Mouse (Mus musculus) brain, embryonic 14.5 days (tissue): ENCODE data around the gene Gtpbp2. TPM values are rescaled to one million over a fixed set of nuclear protein-coding genes. Genes with fewer than 3 reads are reported as not detected.
A peak's percentile ranks its signal among the peaks of the same experiment; 100 is the strongest.

Experiments used
- DNase-seq: peaks from one replicate; pipeline ENCODE4 v3.0.0-alpha.2; 2011; ENCODE audit warnings: low read depth
- CTCF ChIP-seq: fragments of 200-500 bp; IDR thresholded peaks from 2 replicates; pipeline ENCODE4 v1.5.1; 2012; ENCODE audit warnings: inconsistent platforms, mild to moderate bottlenecking, moderate library complexity, borderline replicate concordance; ENCODE audit not compliant: insufficient read depth, insufficient read length; ENCODE audit errors: extremely low read depth
- POLR2A ChIP-seq: fragments of 200-500 bp; IDR thresholded peaks from 2 replicates; pipeline ENCODE4 v1.6.1; 2012; ENCODE audit warnings: mild to moderate bottlenecking, inconsistent platforms, borderline replicate concordance; ENCODE audit not compliant: poor library complexity, insufficient read depth, insufficient read length, severe bottlenecking; ENCODE audit errors: extremely low read depth
- polyA plus RNA-seq: library from polyadenylated mRNA; depleted of rRNA; stranded (reverse); fragments of >200 nt; gene quantifications from 2 replicates; pipeline ENCODE4 v1.2.3, GENCODE M21; 2012; rRNA removed

Gtpbp2 gene
- 169 and 209 TPM in 2 replicates for polyA plus RNA-seq

- TF ChIP-seq CTCF (no peak), POLR2A (peak; percentile 40; the same call in 1 of the 2 replicates)
- peak; percentile 100 for DNase-seq
These were observed at the start of gene Gtpbp2 for GRCm38 (mm10) chr17:46160686-46161085. Gtpbp2 (plus strand) TSS chr17:46161032.

GRCm38 (mm10) chr17:46115489-46115888 lies 45.3 kb upstream of the Gtpbp2 start:
- TF ChIP-seq POLR2A (no peak), CTCF (no peak)
- DNase-seq = no peak

- no peak for DNase-seq
- TF ChIP-seq CTCF (no peak), POLR2A (no peak)
These were observed 44.7 kb upstream of the Gtpbp2 start for GRCm38 (mm10) chr17:46116138-46116537.

GRCm38 (mm10) chr17:46116881-46117280 lies 44.0 kb upstream of the Gtpbp2 start:
- DNase-seq = no peak
- TF ChIP-seq POLR2A = no peak
- TF ChIP-seq CTCF = no peak

- TF ChIP-seq POLR2A = no peak
- no peak for TF ChIP-seq CTCF
- DNase-seq = no peak
These were observed 43.0 kb upstream of the Gtpbp2 start for GRCm38 (mm10) chr17:46117623-46118422.

- DNase-seq = peak; percentile 19
- TF ChIP-seq POLR2A (no peak), CTCF (no peak)
These were observed 42.4 kb upstream of the Gtpbp2 start for GRCm38 (mm10) chr17:46118423-46118850.

- no peak for DNase-seq
- TF ChIP-seq CTCF (no peak), POLR2A (no peak)
These were observed 41.2 kb upstream of the Gtpbp2 start for GRCm38 (mm10) chr17:46119641-46120040.

GRCm38 (mm10) chr17:46122791-46123190 lies 38.0 kb upstream of the Gtpbp2 start:
- no peak for DNase-seq
- TF ChIP-seq POLR2A = no peak
- TF ChIP-seq CTCF = no peak

- DNase-seq = no peak
- TF ChIP-seq CTCF = no peak
- no peak for TF ChIP-seq POLR2A
These were observed 37.5 kb upstream of the Gtpbp2 start for GRCm38 (mm10) chr17:46123285-46123684.

GRCm38 (mm10) chr17:46123953-46124700 lies 36.7 kb upstream of the Gtpbp2 start:
- TF ChIP-seq POLR2A = no peak
- no peak for TF ChIP-seq CTCF
- no peak for DNase-seq

- TF ChIP-seq CTCF (no peak), POLR2A (no peak)
- DNase-seq = no peak
These were observed 34.2 kb upstream of the Gtpbp2 start for GRCm38 (mm10) chr17:46126608-46127007.
